Mouse (Mus musculus): ENCODE data around the gene Hoxa5. TPM values are rescaled to one million over a fixed set of nuclear protein-coding genes. Genes with fewer than 3 reads are reported as not detected.

Gene Hoxa5
- polyA plus RNA-seq, 1 experiment: 1.7 TPM

DNA sequence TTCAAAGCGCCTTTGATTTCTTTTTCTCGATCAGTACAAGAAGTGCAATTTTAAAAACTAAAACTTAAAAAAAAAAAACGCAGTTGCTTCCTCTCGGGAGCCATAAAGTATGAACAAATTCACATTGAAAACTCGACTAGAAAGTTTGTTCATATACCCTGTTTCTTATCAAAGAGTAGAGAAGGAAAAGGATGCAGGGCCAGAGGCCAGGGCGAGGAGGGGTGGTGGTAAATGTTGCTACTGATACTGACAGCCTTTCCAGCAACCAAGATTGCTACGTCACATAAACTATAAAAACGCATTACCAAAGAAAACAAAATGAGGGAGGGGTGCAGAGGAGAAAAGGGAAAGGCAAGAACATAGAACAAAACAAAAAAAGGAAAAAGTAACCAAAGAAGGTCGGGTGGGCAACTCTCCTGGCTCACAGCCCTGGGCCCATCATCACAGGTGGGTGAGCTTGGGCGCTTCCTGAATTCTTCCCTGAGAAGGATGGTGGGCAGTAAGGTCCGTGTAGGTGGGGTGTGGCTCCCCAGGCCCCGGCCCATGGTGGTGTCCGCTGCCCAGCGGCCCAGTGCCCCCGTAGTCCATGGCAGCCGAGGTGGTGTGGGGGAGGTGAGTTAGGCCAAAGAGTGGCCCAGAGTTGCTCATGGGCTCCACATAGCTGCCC, 34.8 kb downstream of the Hoxa5 start:
- WGBS: 80% methylated on average over 16 of the region's 16 CpGs
- DNase-seq (ENCODE audit: low read depth, low spot score): no peak

DNA sequence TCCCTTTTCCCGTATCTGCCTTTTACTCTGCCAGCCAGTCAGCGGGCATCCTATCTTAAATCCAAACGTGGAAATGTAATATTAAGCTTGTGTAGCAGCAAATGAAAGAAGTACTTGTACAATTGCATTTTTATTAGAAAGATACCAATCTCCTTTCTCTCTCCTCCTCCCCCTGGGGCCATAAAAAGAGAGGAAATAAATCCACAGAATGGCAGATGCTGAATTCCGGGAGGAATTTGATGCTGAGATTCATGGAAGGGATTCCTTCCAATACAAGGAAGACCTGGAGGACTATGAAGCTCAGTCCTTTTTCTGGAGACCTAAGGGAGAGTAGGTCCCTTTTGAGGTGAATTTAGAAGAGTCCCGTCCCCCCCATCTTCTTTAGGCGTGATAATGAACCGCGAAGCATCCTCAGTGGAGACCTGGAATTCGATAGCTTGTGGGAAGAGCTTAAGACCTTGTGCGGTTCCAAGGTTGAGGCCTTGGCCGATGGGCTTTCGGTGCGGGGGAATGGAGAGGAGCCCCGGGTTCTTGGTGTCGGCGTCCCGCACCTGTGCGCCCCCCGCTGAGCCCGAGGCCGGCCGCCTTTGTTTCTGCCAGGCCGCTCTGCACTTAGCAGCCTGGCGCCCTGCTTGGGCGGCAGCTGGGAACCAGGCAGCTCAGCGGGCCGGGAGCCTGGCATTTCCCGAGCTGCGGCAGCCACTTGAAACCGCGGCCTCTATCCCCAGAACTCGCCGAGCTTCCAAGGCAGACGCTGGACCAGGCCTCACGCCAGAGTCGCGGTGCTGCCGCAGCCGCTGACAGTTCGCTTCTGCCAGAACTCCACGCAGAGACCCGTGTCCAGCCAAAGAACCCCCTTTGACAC, 36.0 kb downstream of the Hoxa5 start:
- DNase-seq (ENCODE audit: low read depth, low spot score): no peak
- WGBS: 84% methylated on average over 42 of the region's 42 CpGs

DNA sequence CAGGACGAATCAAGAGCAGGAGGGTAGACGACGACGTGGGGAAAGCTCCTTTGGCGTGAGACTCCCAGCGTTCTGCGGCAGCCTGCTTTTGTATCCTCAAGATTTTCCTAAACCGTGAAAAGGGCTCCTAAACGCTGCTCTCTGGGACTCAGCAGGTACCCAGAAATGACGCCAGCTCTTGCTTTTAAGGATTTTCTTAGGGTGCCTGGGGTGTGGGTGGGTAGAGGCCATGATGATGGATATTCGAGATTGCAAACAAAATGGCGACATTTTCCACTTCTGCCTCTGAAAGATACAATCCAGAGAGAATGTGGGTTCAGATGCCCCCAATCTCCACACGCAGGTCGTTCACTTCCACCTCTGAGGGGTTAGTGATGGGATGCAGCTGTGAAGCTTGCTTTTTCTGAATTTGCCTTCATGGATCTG, 36.6 kb downstream of the Hoxa5 start:
- DNase-seq (ENCODE audit: low read depth, low spot score): no peak
- 91% methylated on average over 14 of the region's 14 CpGs for WGBS

- 92% methylated on average over 1 of the region's 1 CpGs for WGBS
Observed at GRCm38 (mm10) chr6:52167176-52167575, 37.2 kb downstream of the Hoxa5 start.

GRCm38 (mm10) chr6:52166431-52167077, 37.8 kb downstream of the Hoxa5 start:
- no peak for DNase-seq (ENCODE audit: low read depth, low spot score)
- WGBS: 79% methylated on average over 4 of the region's 4 CpGs

More at GRCm38 (mm10) chr6:52167176-52167575, 37.2 kb downstream of the Hoxa5 start:
- no peak for DNase-seq (ENCODE audit: low read depth, low spot score)

DNA sequence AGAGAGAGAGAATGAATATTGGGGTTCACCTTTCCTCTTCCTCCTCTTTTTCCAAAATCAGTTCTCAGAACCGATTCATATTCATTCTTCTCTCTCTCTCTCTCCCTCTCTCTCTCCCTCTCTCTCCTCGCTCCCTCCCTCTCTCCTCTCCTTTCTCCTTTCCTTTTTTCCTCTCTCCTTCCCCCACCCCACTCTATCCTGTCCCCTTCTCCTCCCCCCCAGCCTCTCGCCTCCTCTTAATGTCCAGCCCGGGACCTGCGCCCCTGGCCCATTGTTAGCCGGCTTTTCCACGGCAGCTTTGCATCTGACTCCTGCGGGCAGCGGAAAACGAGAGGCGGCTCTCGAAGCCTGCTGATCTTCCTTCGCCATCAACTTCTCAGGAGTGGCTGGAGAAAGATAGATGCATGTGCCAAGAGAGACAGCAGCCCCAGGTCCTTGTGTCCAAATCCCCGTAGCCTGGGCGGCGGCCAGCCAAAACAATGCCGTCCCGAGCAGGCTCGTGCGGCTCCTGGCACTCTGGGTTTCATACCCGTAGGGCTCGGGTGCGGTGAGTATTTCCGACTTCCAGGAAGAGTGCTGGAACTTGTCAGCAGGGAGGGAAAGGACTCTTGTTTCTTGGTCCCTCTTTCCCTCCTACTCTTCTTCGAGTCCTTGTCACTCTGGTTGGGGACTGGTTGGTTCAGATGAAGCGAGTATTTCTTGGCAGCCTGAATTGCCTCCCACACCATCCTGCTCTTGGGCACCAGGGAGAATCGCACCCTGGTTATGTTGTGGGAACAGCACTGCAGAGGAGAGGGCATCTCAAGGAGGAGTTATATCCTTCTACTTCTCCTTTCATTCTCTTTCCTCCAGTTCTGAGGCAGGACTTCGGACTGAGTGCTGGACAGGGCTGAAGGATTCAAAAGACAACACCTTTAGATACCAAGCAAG, 38.7 kb downstream of the Hoxa5 start:
- WGBS: 78% methylated on average over 28 of the region's 28 CpGs
- no peak for DNase-seq (ENCODE audit: low read depth, low spot score)

DNA sequence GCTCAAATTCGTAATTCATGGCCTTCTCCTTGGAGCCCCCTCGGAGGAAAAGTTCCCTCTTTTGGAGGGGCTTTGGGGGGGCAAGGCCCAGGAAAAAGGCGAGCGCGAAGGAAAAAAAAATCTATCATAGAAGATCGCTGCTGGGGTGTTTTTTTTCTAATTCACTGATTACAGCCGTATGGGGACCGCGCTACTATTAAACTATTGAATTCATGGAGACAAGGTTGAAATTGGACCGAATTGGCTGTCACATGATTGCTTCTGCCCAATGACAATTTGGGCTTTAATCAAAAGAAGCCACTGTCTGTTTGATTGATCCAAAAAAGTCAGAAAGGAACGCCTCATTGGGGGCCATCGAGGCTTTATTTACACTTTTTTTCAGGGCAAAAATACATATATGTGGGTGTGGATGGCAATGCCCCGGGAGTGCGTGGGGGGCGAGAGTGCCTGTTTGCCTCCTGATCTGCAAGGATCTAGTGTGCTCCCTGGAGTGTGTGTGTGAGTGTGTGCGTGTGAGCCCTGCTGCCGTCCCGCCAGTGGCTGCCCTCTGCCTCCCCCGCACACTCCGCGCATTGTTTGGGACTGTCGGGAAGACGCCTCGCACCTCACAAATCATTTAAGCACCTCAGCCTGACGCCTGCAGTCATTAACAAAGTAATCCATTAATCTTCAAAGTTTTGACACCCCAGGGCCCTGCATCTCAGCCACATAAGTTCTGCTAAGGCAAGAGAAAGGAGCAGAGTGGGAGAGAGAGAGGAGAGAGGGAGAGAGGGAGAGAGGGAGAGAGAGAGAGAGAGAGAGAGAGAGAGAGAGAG, 39.6 kb downstream of the Hoxa5 start, which contains the start of gene Hoxa2:
Gene Hoxa2 (minus strand): TSS at position 206 of the 815 bp plus-strand sequence.
- WGBS: 68% methylated on average over 25 of the region's 25 CpGs
- no peak for DNase-seq (ENCODE audit: low read depth, low spot score)

DNA sequence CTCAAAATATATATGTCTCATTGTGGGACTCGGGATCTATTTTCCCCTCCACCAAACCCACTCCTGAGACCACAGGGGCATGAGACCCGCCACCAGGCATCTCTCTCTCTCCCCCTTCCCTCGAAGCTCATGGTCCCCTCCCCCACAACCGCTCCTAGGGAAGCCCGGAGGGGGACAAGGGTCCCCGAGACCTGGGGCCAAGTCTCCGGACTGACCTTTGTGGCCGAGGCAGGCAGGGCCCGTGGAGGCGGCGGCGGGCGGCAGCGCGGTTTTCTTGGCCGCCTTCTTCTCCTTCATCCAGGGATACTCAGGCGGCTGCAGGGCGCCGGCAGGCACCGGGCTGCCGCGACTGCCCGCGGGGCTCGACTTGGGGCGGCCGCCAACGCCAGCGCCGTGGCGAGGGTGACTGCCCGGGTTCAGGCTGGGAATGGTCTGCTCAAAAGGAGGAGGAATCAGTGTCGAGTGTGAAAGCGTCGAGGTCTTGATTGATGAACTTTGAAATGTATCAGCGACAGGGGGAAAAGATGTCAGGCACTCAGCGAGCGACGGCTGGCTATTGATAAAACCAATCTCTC, 40.2 kb downstream of the Hoxa5 start:
- DNase-seq (ENCODE audit: low read depth, low spot score): no peak
- WGBS: 63% methylated on average over 39 of the region's 39 CpGs

DNA sequence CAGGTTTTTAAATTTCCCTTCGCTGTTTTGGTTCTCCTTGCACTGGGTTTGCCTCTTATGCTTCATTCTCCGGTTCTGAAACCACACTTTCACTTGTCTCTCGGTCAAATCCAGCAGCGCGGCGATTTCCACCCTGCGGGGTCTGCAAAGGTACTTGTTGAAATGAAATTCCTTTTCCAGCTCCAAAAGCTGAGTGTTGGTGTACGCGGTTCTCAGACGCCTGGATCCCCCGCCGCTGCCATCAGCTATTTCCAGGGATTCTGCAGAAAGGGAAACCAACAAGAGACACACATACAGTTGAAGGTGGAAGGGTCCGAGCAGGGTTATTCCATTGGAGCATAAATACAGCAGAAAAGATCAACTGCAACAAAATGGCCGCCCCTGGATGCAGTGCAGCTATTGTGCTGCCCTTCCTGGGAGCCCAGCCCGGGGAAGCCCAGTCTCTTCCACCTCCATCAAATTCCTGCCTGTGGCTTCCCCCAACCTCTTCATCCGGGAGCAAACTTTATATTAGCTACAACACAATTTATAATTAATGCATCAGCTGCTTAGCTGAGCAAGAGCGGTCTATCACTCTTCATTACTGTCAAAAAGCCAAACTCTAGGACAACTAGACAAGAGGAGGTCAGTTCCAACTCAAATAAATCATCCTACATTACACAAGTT, 40.9 kb downstream of the Hoxa5 start:
- 88% methylated on average over 17 of the region's 17 CpGs for WGBS
- DNase-seq (ENCODE audit: low read depth, low spot score): no peak

DNA sequence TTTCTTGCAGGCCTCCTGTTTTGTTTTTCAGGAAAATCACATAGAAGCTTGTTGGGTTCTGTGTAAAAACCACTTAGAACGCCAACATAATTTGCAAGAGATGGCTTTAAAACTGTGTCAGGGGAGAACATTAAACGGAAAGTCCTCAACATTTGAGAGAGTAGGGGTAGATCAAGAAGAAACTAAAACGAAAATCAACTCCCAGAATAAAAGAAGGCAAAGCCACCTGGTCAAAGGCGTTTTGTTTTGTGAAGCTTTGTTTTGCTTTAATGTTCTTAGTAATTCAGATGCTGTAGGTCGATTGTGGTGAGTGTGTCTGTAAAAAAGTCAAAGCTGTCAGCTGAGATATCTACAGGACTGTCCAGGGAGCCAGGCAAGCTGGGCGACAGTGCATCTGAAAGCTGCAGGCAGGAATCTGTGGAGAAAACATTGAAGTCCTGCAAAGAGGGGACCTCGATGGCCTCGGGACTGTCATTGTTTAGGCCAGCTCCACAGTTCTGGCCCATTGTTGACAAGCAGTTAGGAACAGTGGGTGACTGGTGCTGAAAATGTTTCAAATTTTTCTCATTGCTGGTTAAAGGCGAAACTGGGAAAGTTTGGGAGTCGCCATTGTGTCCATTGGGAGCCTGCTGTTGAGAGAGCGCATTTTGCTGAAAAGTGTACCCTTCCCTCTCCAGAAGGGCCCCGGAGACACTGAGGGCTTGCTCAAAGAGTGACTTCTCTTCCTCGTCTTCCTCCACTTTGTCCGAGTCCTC, 41.6 kb downstream of the Hoxa5 start:
- 81% methylated on average over 14 of the region's 14 CpGs for WGBS
- no peak for DNase-seq (ENCODE audit: low read depth, low spot score)

GRCm38 (mm10) chr6:52162093-52162380, 42.4 kb downstream of the Hoxa5 start:
- WGBS: 69% methylated on average over 1 of the region's 1 CpGs
- no peak for DNase-seq (ENCODE audit: low read depth, low spot score)

DNA sequence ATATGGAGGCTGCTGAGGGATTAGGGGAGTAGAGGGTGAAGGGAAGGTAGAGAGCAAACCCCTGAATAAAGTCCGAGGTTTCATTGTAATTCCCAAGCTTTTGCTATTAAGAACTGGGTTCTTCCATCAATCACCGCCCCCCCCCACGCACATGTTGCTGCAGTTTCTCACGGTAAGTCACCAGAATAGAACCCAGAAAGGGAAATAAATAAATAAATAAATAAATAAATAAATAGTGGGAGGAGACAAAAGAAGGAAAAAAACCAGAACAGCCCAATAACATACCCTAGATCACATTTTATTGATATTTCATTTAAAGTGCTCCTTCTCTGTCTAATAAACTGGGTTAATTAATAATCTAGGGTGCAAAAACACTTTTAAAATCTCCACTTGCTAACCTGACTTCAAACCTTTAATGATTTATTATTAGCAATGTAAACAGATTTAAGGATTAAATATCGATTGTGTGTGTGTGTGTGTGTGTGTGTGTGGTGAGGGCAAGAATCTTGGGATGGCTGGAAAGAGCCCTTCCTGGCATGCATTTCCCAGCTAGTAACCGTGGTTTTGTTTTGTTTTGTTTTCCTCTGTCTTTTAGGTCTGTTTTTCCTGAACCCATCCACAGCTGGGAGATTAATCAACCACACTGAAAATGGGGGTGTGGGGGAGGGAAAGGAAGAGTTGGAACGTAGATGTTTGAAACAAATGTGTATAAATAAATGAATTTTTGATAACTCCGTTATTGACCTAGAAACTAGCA, 42.9 kb downstream of the Hoxa5 start:
- WGBS: 46% methylated on average over 8 of the region's 8 CpGs
- DNase-seq (ENCODE audit: low read depth, low spot score): no peak

DNA sequence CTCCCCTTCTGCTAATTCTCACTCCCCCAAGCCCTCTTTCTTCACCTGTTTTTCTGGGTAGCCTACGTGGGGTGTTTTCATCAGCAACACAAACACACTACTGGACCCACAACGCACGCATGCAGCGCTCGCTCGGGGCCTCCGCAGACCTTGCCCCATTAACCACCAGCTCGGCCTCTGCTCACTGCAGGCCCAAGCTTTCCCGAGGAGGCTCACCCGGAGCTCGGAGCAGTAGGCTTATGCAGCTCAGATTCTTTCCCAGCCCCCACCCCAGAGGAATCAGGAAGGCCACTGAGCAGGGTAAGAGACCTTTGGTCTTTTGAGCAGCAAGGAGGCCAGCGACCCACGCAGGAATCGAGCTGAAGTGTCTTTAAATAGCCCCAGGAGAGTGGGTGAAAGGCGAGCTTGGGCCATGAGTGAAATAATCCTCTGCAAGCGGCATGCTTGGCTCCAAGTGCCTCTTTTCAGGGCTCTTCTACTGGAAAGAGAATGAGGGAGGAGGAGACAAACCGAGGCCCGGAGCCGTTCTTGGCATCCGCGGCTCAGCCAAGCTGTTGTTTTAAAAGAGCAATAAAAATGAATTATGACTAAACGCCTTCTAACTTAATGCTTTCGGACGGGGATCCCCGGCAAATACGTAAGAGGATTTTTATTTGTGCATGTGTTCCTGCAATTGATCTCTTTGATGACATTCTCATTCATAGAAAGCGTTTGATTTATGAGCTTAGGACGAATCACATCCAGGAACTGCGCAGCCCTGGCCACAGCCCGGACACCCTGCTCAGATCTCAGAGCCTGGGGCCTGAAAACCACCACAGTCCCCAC, 43.7 kb downstream of the Hoxa5 start:
- DNase-seq (ENCODE audit: low read depth, low spot score): no peak
- WGBS: 6% methylated on average over 30 of the region's 30 CpGs

DNA sequence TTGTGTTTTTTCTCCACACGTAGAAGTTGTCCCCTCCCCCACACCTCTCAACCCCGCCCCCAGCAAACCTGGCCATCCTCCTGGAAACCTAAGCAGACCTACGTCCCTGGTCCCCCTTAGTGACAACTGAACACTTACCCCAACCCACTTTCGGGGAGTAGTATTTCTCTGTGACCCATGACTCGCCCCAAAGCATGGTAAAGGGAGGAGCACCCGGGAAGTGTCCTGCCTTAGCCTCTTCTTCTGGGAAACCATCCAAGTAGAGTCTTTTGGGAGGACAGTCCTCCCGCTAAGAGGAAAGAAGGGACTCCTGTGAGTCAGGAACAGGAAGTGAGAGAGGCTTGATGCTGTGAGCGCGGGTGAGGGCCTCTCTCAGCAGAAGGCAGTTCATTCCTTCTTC, 44.4 kb downstream of the Hoxa5 start:
- WGBS: 19% methylated on average over 9 of the region's 9 CpGs
- DNase-seq (ENCODE audit: low read depth, low spot score): no peak

- 29% methylated on average over 12 of the region's 12 CpGs for WGBS
- DNase-seq (ENCODE audit: low read depth, low spot score): no peak
Observed at GRCm38 (mm10) chr6:52159164-52159761, 45.1 kb downstream of the Hoxa5 start.
